Mouse (Mus musculus): ENCODE measurements around the gene Wnt9a. TPM values are rescaled to one million over a fixed set of nuclear protein-coding genes. Genes with fewer than 3 reads are reported as not detected.
"Not testable (repeated sequence)": the region's sequence is repeated elsewhere in the genome, so short reads cannot be mapped to it uniquely, and the experiment has no call there.

Wnt9a gene
- total RNA-seq, 2 experiments from 2014 or later, result 14.6 to 24.0 TPM

DNA sequence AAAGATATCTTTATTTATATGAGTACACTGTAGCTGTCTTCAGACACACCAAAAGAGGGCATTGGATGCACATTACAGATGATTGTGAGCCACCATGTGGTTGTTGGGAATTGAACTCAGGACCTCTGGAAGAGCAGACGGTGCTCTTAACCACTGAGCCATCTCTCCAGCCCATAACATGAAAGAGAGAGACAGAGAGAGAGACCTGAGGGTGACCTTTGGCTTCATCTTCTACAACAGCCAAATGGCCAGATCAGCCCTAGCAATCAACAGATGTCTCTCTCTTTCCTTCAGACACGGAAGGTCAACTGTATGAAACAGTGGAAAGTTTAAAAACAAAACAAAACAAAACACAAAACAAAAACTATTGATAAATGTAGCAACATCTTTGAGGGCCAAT is 5.7 kb upstream of the Wnt9a start:
- intact Hi-C loops (cut with DNase I); DNase-seq (ENCODE audit: low spot score in 2 of 2): not testable (repeated sequence)

DNA sequence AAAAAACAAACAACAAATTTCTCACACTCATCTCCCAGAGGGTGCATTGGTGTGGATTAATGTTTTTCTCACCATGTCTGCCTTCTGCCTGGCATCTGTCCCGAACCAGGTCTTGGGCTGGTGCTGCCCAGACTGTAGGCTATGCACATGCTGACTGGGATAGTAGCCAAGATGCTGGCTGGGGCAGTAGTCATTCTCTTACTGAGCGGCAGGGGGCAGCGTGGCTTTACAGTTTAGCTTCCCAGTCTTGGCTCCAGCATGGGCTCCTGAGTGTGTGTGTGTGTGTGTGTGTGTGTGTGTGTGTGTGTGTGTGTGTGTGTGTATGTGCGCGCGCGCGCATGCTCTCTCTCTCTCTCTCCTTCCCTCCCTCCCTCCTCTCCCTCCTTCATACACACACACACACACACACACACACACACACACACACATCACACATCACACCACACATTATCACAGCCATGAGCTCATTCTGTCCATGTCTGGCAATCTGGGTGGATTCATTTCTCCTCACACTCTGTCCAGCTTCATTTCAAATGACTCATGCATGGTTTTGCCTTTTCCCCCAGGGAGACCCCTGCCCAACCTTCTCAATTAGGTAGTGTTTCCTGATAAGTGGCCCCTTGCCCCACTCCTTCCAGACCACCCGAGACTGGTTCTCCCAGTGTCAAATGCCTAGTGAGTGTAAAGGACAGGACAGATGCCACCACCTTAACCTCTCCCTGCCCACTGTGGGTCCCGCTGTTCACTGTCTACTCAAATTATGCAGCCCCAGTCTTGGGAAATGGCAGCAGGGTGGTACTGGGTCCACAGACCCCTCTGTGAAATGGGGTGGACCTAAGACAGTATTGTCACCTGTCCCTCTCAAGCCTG is 3.8 kb upstream of the Wnt9a start:
- peak; percentile 82 to 84 for DNase-seq (ENCODE audit: low spot score in 2 of 2)
- intact Hi-C loops (cut with DNase I), result no loop called here

DNA sequence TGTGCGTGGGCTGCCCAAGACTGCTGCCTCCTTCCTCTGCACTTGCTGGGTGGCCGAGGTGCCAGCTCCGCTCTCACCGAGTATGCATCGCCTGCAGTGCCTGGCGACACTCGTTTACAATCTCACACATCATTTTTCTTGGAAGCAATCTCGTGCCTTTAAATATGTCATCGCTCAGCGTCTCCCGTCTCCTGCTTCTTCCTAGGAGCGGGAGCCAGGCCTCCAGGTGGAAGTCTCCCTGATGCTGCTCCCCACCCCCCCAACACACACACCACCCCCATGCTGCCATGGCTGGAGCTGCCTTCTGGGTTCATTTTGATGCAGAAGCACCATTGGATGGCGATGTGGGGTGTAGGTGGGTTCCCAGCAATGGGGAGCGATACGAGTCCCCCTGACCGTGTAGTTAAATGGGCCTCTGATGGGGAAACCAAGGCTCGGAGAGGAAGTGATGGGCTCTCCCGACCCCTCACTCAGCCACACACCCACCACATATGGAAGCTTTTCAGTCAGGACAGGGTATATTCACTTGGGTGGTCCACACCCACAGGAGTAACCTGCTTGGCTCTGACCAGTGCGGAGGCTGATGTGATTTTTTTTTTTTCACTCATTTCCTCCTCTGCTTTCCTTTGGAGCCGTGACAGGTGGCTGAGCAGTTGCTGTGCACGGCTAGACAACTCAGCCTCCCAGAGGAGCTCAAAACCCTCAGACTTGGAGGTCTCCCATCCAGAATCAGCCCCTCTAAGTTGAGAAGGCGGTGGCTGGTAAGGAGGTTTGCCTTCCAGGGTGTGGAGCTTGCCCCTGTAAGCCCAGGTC is 1.5 kb upstream of the Wnt9a start:
- intact Hi-C loops (cut with DNase I), result loop anchor here (5.0 kb wide), 1 partner anchor 122 kb away; no protein-coding TSS in a partner anchor
- DNase-seq (ENCODE audit: low spot score in 2 of 2), result peak; percentile 67 to 79

DNA sequence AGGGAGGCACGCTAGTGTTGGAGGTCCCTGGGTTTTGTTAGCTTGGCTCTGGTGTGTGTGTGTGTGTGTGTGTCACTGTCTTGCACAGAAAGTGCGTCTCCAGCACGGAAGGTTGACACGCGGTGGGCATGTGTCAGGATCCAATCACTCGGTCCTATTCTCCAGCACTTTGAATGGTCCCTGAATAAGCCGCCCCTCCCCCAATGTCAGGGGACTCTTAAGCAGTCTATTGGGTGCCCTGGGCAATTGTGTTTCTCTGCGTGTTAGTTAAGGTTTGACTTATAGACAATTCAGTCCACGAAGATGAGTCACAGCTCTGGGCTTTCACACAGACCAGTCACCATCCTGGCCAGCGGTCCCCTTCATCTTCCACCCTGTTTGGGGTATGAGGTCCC is 910 bp upstream of the Wnt9a start:
- intact Hi-C loops (cut with DNase I), result loop anchor here (2.0 to 5.0 kb wide), 2 partner anchors 121 to 177 kb away; no protein-coding TSS in a partner anchor
- no peak for DNase-seq (ENCODE audit: low spot score in 2 of 2)

DNA sequence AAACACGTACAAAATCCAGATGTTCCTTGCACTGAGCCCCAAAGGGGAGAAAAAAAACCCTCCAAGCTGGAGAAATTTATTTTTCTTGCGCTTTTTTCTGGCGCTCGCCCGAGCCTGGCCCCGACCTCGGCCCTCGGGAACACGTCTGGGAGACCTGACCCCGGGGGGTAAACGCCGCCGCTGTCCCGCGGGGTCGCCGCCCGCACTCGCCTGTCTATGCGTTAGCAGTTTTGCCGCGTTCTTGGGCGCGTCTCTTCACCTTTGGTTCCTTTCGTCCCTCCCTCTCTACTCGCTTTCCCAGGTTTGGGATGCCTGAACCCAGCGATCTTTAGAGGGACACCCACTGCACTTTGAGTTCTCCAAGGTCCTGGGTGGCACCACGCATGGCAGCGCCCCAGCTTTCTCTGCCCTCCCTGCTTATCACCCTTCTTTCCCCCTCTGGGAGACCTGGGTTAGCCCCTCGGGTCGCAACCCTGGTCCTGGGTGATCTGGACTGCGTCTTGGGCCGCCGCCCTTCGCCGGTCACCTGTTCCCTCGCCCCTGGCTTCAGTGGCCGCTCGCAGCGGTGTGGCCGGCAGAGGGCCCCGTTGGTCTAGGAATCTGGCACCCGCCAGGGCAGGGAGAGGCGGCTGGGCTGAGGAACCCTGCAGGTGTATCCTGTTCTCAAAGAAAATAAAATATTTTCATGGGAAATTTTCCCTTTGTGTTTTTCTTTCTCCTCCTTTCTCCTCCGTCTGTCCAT is 865 bp downstream of the Wnt9a start:
- DNase-seq (ENCODE audit: low spot score in 2 of 2), result peak; percentile 73 to 76
- intact Hi-C loops (cut with DNase I), result loop anchor here (1.0 to 5.0 kb wide), 4 partner anchors 23 to 175 kb away; no protein-coding TSS in a partner anchor

DNA sequence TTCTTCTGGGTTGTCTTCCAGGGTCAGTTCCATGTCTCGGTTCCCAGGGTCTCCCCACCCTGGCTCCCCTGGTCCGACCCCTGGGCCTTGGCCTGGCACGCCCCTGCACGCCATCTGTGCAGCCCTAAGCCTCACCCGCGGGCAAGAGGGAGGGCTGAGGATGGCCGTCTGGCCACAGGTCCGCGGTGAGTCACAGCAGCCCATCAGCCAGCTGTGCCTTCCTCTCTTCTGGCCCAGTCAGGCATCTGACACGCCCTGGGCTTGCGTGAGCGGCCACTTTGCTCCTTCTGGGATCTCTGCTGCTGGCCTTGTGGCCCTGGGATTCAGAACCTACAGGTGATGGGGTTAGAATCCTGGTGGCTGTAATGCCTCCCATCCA is 1.4 kb downstream of the Wnt9a start:
- intact Hi-C loops (cut with DNase I), result loop anchor here (2.0 to 5.0 kb wide), 2 partner anchors 23 to 119 kb away; no protein-coding TSS in a partner anchor
- no peak for DNase-seq (ENCODE audit: low spot score in 2 of 2)

DNA sequence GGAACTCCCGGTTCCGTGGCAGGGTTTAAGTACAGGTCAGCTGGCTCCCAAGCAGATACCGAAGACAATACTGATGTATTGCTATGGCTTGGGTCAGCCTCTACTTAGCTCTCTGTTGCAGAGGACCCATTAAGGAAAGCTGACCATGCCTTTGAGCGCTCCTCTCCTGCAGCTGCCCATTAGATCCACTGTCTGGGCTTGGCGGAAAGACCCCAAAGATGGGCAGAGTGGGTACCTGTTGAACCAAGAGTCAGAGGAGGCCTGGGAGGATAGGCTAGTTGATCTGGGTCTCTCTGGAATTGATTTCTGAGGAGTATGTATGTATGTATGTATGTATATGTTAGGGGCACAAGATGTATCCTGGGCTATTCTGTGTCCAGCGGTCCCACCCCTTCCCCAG is 1.9 kb downstream of the Wnt9a start:
- DNase-seq (ENCODE audit: low spot score in 2 of 2), result no peak
- intact Hi-C loops (cut with DNase I), result loop anchor here (2.0 to 5.0 kb wide), 2 partner anchors 22 to 119 kb away; no protein-coding TSS in a partner anchor

DNA sequence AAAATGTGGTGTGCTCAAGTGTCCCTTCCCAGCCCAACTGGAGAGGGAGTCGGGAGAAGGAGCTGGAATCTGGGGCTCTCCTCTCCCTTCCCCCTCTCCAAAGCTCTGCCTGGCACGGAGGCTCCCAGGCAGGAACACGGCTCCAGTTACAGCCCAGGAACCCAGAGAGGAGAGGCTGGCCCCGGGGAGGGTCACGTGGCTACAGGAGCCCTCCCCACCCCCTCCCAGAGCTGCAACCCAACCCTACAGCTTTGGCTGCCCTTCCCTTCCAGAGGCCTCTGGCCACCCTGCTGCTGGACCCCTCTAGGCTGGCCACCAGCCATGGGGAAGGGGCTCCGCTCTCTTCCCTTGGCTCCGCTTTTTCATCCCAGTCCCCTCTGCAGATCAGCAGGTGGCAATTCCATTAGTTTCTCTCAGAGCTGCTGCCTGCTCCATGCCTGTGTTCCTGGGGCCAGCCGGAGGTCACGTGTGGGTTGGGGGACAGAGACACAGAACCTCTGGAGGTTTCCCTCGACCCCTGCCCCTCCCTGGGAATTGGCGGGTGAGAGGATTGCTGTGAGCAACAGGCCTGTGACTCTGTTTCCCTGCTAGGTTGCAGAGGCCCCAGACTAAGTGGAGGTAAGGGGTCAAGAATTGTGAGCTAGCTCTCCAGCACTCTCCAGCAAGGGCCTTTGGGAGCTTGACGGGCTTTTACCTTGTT is 2.5 kb downstream of the Wnt9a start:
- no peak for DNase-seq (ENCODE audit: low spot score in 2 of 2)
- intact Hi-C loops (cut with DNase I), result loop anchor here (2.0 to 5.0 kb wide), 2 partner anchors 22 to 118 kb away; no protein-coding TSS in a partner anchor

DNA sequence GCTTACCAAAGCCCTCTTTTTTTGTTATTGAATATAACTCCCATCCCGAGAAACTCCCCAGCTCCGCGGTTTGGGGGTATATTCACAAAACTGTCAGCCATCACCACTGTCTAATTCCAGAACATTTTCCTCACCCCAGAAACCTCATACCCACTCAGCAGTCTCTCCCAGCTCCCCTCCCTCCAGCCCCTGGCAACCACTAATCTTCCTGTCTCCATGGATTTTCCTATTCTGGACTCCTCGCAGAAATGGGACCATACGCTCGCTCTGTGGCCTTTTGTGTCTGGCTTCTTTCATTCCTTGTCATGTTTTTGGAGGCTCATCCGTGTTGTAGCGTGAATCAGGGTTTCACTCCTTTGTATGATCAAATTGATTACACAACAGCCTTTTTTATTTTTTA is 3.2 kb downstream of the Wnt9a start:
- intact Hi-C loops (cut with DNase I), result loop anchor here (2.0 to 5.0 kb wide), 2 partner anchors 21 to 117 kb away; no protein-coding TSS in a partner anchor

DNA sequence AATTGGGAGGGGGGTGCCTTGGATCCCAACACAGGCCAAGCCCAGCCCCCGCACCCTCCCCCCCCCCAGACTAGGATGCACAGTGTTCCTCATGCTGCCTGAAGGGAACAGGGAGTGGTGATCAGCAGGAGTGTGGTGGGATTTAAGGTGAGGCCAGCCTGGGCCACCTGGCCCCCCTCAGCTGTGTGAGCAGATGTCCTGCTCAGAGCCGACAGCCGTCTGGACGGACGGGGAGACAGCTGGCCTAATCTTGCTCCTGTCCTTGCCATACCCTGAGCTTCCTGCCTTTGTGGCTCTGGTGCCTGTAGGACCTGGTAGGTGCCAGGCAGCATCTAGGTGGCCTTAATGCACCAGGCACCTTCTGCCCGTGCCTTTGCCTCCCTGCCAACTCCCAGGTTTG is 5.3 kb downstream of the Wnt9a start:
- DNase-seq (ENCODE audit: low spot score in 2 of 2), result no peak
- intact Hi-C loops (cut with DNase I), result no loop called here

More for the DNA sequence above, 3.2 kb downstream of the Wnt9a start:
- no peak for DNase-seq (ENCODE audit: low spot score in 2 of 2)

DNA sequence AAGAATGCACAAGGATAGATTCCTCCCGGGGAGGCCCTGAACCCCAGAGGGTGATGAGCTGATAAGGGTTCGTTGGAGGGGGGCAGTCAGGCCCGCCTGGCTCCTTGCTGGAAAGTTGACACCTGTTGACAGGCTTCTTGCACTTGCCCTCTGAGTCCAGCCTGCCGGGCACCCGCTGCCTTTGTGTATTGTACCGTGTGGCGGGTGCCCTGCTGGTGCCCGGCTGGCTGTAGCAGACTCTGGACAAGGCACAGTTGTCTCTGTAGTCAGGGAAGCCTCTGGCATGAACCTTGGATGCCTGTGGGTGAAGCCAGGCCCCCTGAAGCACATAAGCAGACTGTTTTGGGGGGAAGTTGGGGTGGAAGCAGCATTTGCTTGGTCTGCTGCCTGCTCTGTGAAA is 5.8 kb downstream of the Wnt9a start:
- no peak for DNase-seq (ENCODE audit: low spot score in 2 of 2)
- intact Hi-C loops (cut with DNase I), result no loop called here

DNA sequence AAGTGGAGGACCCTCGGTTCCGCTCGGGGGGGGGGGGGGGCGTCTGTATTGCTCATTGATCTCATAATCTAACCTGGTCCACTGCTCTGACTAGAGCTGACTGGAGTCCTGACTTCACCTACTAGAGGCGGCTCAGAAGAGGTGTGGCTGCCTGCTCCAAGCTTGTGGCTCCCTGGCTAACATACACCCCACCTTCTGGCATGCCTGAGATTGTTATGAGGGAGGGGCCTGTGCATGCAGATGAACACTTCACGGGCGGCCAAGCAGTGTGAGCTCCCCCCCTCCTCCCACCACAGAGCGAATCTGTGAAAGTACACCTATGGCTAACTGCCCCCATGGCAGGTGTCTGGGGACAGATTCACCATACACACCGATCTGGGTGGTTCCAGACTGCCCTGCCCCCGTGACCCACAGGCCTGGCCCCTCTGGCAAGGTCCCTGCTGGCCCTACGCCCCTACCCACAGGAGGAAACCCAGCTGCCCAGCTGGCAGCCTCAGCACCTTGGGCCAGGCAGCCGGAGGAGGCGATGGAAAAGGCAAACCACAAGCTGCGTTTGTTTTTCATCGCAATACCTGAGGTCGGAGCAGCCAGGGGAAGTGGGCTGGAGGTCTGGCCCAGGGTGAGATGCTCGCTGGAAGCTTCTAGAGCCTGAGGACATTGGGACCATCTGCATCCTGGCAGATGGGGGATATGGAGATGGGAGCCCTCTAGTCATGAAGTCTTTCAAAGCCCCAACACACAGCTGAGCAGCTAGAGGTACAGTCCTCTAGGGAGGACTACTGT is 6.5 kb downstream of the Wnt9a start:
- no peak for DNase-seq (ENCODE audit: low spot score in 2 of 2)
- intact Hi-C loops (cut with DNase I), result no loop called here

DNA sequence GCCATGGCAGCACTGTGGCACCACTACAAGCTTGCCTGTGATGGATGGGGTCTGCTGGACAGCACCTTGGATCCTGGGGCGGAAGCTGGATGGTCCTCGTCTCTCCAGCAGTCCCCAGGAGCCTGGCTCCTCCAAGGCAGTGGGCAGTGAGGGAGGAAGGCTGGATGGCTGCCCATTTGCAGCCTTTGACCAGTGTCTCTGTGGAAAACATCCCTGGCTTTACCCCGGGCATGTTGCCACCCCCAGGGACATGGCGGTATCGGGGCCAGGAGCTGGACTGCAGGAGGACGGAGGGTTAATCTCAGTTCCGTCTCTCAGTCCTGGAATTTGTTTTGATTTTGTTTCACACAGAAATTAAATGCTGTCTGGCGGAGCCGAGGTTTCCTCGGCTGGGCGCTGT is 7.2 kb downstream of the Wnt9a start:
- no peak for DNase-seq (ENCODE audit: low spot score in 2 of 2)
- intact Hi-C loops (cut with DNase I), result no loop called here

DNA sequence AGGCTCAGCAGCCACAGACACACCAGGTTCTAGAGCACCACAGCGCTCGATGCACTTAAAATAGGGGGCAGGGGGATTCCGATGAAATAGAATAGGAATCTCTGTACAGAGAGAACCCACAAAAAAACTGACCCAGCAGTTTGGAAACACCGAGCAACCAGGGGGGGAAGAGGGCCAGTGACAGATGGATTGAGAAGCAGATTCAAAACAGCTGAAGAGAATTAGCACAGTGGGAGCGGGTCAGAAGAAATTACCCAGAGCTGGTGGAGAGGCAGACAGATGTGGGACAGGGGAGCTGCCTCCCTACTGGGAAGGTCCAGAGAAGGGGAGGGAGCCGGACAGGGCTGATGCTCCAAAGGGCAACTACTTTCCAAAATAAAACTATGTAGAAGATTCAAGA is 9.8 kb downstream of the Wnt9a start:
- intact Hi-C loops (cut with DNase I), result no loop called here
- no peak for DNase-seq (ENCODE audit: low spot score in 2 of 2)

DNA sequence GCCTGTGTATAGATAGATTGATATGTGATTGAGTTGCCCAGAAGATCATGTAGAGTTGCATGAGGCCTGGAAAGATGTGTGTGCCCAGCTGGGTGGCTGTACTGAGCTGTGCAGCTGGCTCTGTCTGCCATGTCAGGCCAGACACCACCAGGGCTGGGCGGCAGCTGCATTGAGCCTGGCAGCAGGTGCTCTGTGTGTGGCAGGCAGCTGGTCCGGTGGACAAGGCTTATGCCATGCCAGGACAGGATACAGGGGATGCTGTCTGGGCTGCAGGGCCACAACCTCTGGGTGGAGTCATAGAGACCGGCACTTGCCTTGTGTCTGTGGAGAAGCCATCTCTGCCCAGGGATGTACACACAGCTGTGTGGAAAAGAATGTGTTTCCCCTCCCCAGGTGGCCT is 16.3 kb downstream of the Wnt9a start:
- DNase-seq (ENCODE audit: low spot score in 2 of 2), result no peak
- intact Hi-C loops (cut with DNase I), result no loop called here

DNA sequence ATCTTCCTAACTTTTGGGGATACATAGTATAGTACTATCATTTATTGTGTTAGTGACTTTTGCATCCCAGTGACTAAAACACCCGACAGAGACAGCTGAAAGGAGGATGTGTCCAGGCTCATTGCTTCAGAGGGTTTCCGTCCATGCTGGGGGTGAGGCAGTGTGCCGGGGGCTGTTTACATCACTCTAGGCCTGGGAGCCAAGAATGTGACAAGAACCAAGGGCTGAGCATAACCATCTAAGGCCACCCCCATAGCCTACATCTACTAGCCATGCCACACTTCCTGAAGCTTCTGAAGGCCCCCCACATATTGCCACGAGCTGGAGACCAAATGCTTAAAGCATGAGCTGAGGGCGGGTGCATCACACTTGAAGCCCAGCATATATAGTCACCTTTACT is 18.0 kb downstream of the Wnt9a start:
- no peak for DNase-seq (ENCODE audit: low spot score in 2 of 2)
- intact Hi-C loops (cut with DNase I), result no loop called here

DNA sequence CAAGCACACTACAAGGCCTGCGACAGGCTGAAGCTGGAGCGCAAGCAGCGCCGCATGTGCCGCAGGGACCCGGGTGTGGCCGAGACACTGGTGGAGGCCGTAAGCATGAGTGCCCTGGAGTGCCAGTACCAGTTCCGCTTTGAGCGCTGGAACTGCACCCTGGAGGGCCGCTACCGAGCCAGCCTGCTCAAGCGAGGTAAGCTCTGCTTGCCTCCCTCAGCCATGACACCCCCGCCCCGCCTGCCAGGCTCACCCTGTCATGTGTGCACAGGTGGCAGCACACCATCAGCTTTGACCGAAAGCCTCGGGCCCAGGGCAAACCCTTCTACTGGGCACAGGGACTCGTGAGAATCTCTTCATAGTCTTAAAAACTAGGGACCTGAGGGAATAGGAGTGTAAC is 20.9 kb downstream of the Wnt9a start:
- intact Hi-C loops (cut with DNase I), result no loop called here
- no peak for DNase-seq (ENCODE audit: low spot score in 2 of 2)

DNA sequence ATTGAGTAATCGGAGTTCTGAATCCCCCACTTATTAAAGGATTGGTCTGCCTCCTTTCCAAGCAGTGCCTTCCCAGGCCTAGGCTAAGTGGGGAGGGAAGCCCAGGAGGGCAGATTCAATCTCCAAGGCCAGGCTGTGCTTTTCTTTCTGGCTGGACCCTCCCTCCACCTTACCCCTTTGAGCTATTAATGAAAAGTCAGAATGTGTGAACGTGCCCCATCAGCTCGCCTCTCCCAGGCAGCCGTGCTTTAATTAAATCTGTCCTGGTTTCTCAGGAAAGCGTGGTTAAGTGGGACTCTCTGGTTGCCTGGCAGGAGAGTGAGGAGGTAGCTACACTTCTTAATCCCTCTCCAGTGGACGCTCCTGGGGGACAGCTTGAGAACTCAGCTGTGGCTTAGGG is 22.9 kb downstream of the Wnt9a start:
- DNase-seq (ENCODE audit: low spot score in 2 of 2), result no peak
- intact Hi-C loops (cut with DNase I), result loop anchor here (2.0 kb wide), 1 partner anchor 21 kb away; no protein-coding TSS in a partner anchor
